Mouse (Mus musculus): ENCODE data around the gene Tmem119. TPM values are rescaled to one million over a fixed set of nuclear protein-coding genes. Genes with fewer than 3 reads are reported as not detected.

Tmem119 gene
- polyA plus RNA-seq (2017; shearing (Covaris generic)), result under 1 TPM in 1 of 2 experiments, not detected in 1; 0.30 TPM

DNA sequence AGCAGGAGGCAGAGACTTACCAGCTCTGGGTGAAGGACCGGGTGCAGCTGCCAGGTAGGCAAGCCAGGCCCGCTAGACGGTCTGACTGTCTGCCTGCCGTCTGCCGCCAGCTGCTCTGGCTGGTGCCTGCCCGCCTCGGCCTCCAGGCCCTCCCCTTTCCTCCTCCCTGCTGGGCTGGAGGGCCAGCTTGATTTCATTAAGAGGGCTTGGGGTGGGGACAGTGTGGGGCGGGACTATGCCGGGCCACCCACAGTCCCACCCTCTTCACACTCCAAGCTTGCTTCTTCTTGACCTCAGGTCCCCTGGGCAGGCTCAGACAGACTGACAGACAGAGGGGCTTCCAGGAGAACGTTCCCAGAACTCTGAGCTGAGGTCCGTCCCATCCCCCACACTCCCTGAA lies at the start of gene Tmem119:
Gene Tmem119, minus strand, starts transcription at position 237 of the 400 bp plus-strand sequence.

DNA sequence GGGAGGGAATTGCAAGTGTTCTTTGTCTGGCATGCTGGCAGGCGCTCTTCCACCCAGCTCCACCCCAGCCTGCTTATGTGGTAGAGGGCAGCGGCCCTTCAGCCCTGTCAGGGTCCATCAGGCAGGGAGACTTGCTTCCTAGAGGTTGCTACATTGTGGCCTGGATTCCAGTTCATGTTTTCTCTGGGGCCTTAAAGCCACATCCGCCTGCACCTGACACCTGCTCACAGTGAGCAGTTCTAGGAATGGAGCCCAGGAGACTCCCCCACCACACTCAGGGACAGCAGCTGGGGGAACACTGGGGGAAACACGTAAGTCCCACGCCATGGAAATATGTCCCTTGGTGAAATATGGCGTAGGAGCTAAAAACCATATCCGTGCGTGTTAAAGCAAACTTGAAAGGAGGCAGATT lies 32.2 kb upstream of the Tmem119 start, which contains the start of gene Selplg:
Gene Selplg, minus strand, starts transcription at position 155 of the 412 bp plus-strand sequence.

DNA sequence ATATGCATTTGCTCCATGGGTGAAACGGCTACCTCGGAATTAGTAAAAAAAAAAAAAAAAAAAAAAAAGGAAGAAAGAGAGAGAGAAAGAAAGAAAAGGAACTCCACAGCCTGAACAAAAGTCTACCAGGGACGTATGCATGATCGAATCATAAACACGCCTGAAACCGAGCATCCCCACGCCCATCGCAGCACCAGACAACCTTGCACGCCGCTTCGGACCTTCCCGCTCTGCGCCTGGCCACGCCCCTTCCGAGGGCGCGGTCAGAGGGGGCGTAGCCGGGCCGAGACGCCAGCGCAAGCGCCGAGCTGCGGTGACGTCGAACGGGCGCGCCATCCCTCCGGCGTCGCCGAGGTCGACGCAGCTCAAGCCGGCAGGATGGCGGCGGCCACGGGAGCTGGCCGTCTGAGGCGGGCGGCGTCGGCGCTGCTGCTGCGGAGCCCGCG lies 27.8 kb downstream of the Tmem119 start, which contains the start of the genes Sart3 and Iscu:
Gene Sart3, minus strand, starts transcription at position 61 of the 446 bp plus-strand sequence.
Gene Iscu, plus strand, starts transcription at position 299 of the 446 bp plus-strand sequence.

Other genes starting within 250 kb of the Tmem119 start
- gene Cmklr1, start 150.1 kb downstream of the Tmem119 start, polyA plus RNA-seq (2017; shearing (Covaris generic)), result under 1 TPM in 1 of 2 experiments, not detected in 1; 0.76 TPM
- gene 1700069L16Rik, start 75.7 kb downstream of the Tmem119 start, polyA plus RNA-seq (2017; shearing (Covaris generic)), result not detected
- 10 to 100 TPM; 12.3 to 18.1 TPM for gene Ficd, start 64.7 kb downstream of the Tmem119 start, polyA plus RNA-seq (2017; shearing (Covaris generic))
- 10 to 100 TPM; 70.6 to 91.3 TPM for gene Sart3, start 28.0 kb downstream of the Tmem119 start, polyA plus RNA-seq (2017; shearing (Covaris generic))
- gene Iscu, start 27.8 kb downstream of the Tmem119 start, polyA plus RNA-seq (2017; shearing (Covaris generic)), result 100 to 1,000 TPM; 117 to 120 TPM
- gene Selplg, start 32.1 kb upstream of the Tmem119 start, polyA plus RNA-seq (2017; shearing (Covaris generic)), result 1,000 to 10,000 TPM in 1 of 2 experiments, 100 to 1,000 TPM in 1; 829 to 1,006 TPM
- 100 to 1,000 TPM in 1 of 2 experiments, 10 to 100 TPM in 1; 73.1 to 104 TPM for gene Coro1c, start 108.2 kb upstream of the Tmem119 start, polyA plus RNA-seq (2017; shearing (Covaris generic))
- gene Ssh1, start 193.4 kb upstream of the Tmem119 start, polyA plus RNA-seq (2017; shearing (Covaris generic)), result 10 to 100 TPM; 45.0 to 47.2 TPM
- 1 to 10 TPM in 1 of 2 experiments, under 1 TPM in 1; 0.63 to 2.8 TPM for gene Dao, start 203.2 kb upstream of the Tmem119 start, polyA plus RNA-seq (2017; shearing (Covaris generic))